Mouse (Mus musculus): ENCODE data around the gene Tex9.
"Not testable (repeated sequence)": the region's sequence is repeated elsewhere in the genome, so short reads cannot be mapped to it uniquely, and the experiment has no call there.

DNA sequence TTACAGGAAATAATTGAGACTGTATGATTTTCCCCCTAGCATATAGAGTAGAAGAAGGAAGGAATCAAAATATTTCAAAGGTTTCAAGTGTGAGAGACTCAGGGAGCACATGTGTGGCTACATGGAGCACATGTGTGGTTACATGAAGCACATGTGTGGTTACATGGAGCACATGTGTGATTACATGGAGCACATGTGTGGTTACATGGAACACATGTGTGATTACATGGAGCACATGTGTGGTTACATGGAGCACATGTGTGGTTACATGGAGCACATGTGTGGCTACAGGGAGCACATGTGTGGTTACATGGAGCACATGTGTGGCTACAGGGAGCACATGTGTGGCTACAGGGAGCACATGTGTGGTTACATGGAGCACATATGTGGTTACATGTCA lies 37.7 kb downstream of the Tex9 start:
- TF ChIP-seq CTCF, EP300 (IDR thresholded peaks at IDR 0.05; ENCODE audit: low read depth): not testable (repeated sequence)
